9 mouse cellular contexts compared by ENCODE assay signal in the genomic region with DNA sequence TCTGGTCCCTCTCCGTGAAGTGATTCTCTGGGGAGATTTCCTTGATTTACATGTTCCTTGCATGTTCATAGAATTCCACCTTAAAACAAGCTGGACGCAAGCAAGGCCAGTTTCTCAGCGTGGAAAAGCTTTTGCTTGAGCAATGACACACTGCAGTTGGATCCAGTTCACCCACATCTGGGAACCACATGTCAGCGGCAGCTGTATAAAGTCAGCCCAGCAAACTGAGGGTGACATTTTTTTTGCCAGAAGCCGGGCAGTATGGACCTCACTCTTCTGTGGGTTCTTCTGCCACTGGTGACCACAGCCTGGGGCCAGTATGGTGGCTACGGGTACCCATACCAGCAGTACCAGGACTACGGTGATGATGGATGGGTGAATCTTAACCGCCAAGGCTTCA. TPM values are rescaled to one million over a fixed set of nuclear protein-coding genes. Genes with fewer than 3 reads are reported as not detected.
DNase-seq lines count a peak whose midpoint lies in the region; ATAC-seq lines count a peak whose summit lies in the region.
"Had no signal": no experiment of that assay in that cellular context is flagged by ENCODE, and none has a peak within 500 bp of the region (broad histone marks: within the 10 kb centered on the region; RNA-seq: fewer than 3 reads in every experiment).

A gene (plus strand): TSS at position 174 of the 400 bp plus-strand sequence.

- H3K27me3 ChIP-seq in heart, embryonic 13.5 days (replicated peaks), result no peaks in the 10 kb centered on the region
- no peaks in the 10 kb centered on the region for H3K27me3 ChIP-seq in hindbrain, embryonic 12.5 days
- H3K27me3 ChIP-seq: hindbrain, embryonic 15.5 days had no signal

- WGBS in heart, embryonic 13.5 days, result 76% methylated on average over 8 of the region's 8 CpGs
- 84% methylated on average over 8 of the region's 8 CpGs for WGBS in hindbrain, embryonic 12.5 days

- no peak within 1 kb of the TSS; the same call in 1 of the 2 replicates for H3K27ac ChIP-seq in heart, embryonic 13.5 days (replicated peaks)
- H3K27ac ChIP-seq in hindbrain, embryonic 12.5 days, result no peak within 1 kb of the TSS
- H3K27ac ChIP-seq: hindbrain, embryonic 15.5 days had no signal

- H3K4me3 ChIP-seq in heart, embryonic 13.5 days, result peak within 1 kb of the TSS; percentile 17
- H3K4me3 ChIP-seq in hindbrain, embryonic 12.5 days, result no peak within 1 kb of the TSS
- H3K4me3 ChIP-seq: hindbrain, embryonic 15.5 days had no signal

- H3K9ac ChIP-seq in heart, embryonic 13.5 days, result no peak within 1 kb of the TSS
- H3K9ac ChIP-seq in hindbrain, embryonic 12.5 days, result no peak within 1 kb of the TSS
- H3K9ac ChIP-seq: hindbrain, embryonic 15.5 days had no signal

- H3K36me3 ChIP-seq in heart, embryonic 13.5 days, result no peaks in the 10 kb centered on the region
- H3K36me3 ChIP-seq in hindbrain, embryonic 12.5 days, result no peaks in the 10 kb centered on the region
- H3K36me3 ChIP-seq: hindbrain, embryonic 15.5 days had no signal

- H3K4me2 ChIP-seq in heart, embryonic 13.5 days, result peak within 1 kb of the TSS; percentile 34
- H3K4me2 ChIP-seq in hindbrain, embryonic 12.5 days (replicated peaks), result no peak within 1 kb of the TSS
- H3K4me2 ChIP-seq: hindbrain, embryonic 15.5 days had no signal

- no peak for DNase-seq in adrenal gland, adult 2 months
- DNase-seq in adrenal gland, postnatal 4 days (ENCODE audit: low spot score in 2 of 2), result no peak
- DNase-seq in lung, postnatal 10 days, result peak; percentile 74
- no peak for DNase-seq in cerebellum, adult 18-20 months
- no peak for DNase-seq in yolk sac, embryonic 10.5 days (ENCODE audit: low spot score)

- ATAC-seq in heart, embryonic 13.5 days (ENCODE audit: extremely low read depth, insufficient number of reproducible peaks, low FRiP score, low TSS enrichment), result no peak
- ATAC-seq in hindbrain, embryonic 12.5 days (ENCODE audit: low FRiP score), result no peak
- ATAC-seq: activated CD4-positive, CD25-positive, alpha-beta regulatory T cell, adult 4 months had no signal

- no peaks in the 10 kb centered on the region for H3K9me3 ChIP-seq in heart, embryonic 13.5 days
- no peaks in the 10 kb centered on the region for H3K9me3 ChIP-seq in hindbrain, embryonic 12.5 days (replicated peaks)
- H3K9me3 ChIP-seq: hindbrain, embryonic 15.5 days had no signal

- peaks cover 13% of the 10 kb centered on the region for H3K4me1 ChIP-seq in heart, embryonic 13.5 days
- H3K4me1 ChIP-seq in hindbrain, embryonic 12.5 days, result no peaks in the 10 kb centered on the region

RNA-seq across cellular contexts. Expression of the gene that starts here (rescaled TPM):
- 10 to 100 TPM; 22.4 to 46.6 TPM for total RNA-seq in adrenal gland, adult 2 months (2021)
- polyA plus RNA-seq in adrenal gland, adult 2 months (2012; rRNA removed), result 6.2 and 8.0 TPM in 2 replicates
- 10 to 100 TPM; 50.0 to 55.6 TPM for total RNA-seq in adrenal gland, postnatal 4 days (2021)
- 8.4 and 9.4 TPM in 2 replicates for polyA plus RNA-seq in heart, embryonic 13.5 days (2015; fragmentation: Nextera tagmentation; extraction: Ambion mirVana)
- polyA plus RNA-seq in hindbrain, embryonic 12.5 days (2016; fragmentation: Nextera tagmentation; extraction: Ambion mirVana), result 0.28 and 0.78 TPM in 2 replicates
